Mouse (Mus musculus): ENCODE measurements around the gene Lif. TPM values are rescaled to one million over a fixed set of nuclear protein-coding genes. Genes with fewer than 3 reads are reported as not detected.

Gene Lif
- polyA plus RNA-seq (2015; fragmentation: Nextera tagmentation; extraction: Ambion mirVana), result 0.08 TPM in 2 replicates

DNA sequence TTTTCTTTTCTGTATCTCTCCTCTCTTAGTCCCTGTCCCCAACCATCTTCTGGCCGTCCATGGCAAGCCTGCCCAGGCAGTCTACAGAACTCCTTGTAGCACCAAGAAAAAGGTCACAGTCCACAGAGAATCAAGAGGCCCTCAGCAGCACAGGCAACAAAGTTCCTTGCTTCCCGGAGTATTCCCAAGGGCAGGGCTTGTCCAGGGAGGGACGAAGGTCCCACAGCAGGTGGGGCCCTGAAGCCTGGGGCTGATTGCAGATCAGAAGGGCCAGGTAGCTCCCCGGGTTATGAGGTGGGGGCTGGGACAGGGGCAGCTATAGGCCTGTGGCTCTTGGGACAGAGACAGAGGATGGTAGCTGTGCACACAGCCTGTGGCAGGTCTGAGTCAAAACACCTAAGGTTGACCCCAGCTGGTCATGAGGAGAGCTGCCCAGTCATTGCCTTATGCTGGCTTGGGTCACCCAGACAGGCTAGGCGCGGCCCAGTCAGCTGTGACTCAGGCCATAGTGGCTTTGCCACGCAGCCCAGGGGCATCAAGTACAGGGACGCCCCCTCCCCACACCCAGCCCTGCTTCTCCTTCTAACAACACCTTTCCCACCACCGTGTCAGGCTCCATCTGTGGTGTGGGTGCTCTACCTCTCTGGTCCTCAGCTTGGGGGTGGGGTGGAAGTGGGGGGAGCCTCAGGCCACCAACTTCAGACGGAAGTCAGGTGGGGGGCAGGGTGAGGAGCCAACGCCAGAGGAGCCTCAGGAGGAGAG is at the start of gene Lif:
Lif (plus strand) TSS at position 712 of the 762 bp plus-strand sequence.
- no peak within 1 kb of the TSS for H3K4me3 ChIP-seq
- H3K4me1 ChIP-seq, result peaks cover 24% of the 10 kb centered on the region
- no peak within 1 kb of the TSS for H3K27ac ChIP-seq
- H3K4me2 ChIP-seq (replicated peaks), result no peak within 1 kb of the TSS
- H3K9me3 ChIP-seq, result no peaks in the 10 kb centered on the region
- 0 out of 2 replicates have a peak within 1 kb of the TSS, but pooled peaks have one; percentile 4 for H3K9ac ChIP-seq
- no peak for ATAC-seq (ENCODE audit: low FRiP score, low read depth)
- no peaks in the 10 kb centered on the region for H3K36me3 ChIP-seq
- WGBS, result 60% methylated on average over 11 of the region's 11 CpGs
- no peaks in the 10 kb centered on the region for H3K27me3 ChIP-seq

DNA sequence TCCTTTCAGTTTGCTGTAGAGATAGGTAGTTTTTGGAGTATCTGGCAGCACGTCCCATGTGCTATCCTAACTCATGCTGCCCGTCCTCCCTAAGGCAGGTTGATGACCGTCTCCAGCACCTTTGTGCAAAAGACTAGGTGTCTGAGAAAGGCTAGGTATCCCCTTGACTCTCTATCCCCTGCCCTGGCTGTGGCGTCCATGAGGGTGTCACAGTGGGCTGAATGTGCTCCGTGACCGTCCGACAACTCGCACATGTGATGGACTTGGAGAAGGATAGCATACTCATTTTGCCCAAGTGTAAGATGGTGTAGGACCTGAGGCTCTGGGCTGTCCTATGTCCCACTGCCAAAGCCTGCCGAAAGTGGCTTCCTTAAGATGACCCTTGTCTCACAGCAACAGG is 49.7 kb upstream of the Lif start:
- 0 out of 2 replicates have a peak, but pooled peaks cover 4% of the 10 kb centered on the region for H3K4me1 ChIP-seq
- H3K9me3 ChIP-seq, result no peaks in the 10 kb centered on the region
- 93% methylated on average over 9 of the region's 9 CpGs for WGBS
- H3K36me3 ChIP-seq, result peaks cover 67% of the 10 kb centered on the region
- ATAC-seq (ENCODE audit: low FRiP score, low read depth), result no peak
- H3K4me2 ChIP-seq (replicated peaks), result no peak overlapping the region
- no peak overlapping the region for H3K27ac ChIP-seq
- no peak overlapping the region for H3K4me3 ChIP-seq
- no peaks in the 10 kb centered on the region for H3K27me3 ChIP-seq
- no peak overlapping the region for H3K9ac ChIP-seq

DNA sequence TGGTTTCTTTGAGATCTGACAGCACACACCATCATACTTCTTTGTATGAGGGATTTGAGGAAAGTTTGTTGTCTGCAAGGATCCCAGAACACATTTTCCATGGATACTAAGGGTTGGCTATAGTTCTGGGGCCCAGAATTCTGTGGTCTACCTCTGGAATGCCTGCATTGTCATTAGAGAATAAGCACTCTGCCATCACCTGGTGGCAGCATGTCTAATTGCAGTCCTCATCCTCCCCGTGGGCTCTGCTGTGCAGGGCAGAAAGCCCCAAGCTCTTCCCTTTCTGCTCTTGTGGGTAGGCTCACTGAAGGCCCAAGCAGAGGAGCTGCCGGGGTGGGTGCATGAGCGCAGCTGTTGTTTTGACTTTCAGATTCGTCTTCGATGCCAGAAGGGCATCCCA is 47.8 kb upstream of the Lif start:
- Histone ChIP-seq H3K9ac (no peak overlapping the region), H3K4me2 (replicated peaks) (no peak overlapping the region), H3K4me1 (no peaks in the 10 kb centered on the region), H3K4me3 (no peak overlapping the region), H3K9me3 (no peaks in the 10 kb centered on the region), H3K27me3 (no peaks in the 10 kb centered on the region), H3K36me3 (peaks cover 86% of the 10 kb centered on the region), H3K27ac (no peak overlapping the region)
- ATAC-seq (ENCODE audit: low FRiP score, low read depth), result no peak
- 79% methylated on average over 5 of the region's 5 CpGs for WGBS

DNA sequence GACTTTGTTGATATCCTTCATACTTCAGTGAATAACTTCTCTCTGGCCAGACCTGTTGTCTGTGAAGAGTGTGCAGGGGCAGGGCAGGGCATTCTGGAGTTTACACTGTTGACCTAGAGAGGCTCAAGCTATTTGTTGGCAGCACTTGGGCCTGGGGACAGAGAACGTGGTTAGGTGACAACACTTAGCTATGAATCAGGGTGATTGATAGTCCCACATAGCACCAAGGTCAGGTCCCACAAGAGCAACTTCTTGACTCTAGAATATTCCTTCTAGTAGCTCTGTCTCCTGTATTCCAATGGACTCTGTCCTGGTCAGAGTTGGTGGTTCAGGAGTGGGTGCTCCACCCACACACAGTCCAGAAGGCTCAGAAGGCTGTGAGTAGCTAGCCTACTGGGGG is 46.6 kb upstream of the Lif start:
- Histone ChIP-seq H3K9me3 (no peaks in the 10 kb centered on the region), H3K36me3 (peaks cover 94% of the 10 kb centered on the region), H3K4me2 (replicated peaks) (no peak overlapping the region), H3K4me3 (no peak overlapping the region), H3K9ac (no peak overlapping the region), H3K27ac (no peak overlapping the region), H3K27me3 (no peaks in the 10 kb centered on the region), H3K4me1 (no peaks in the 10 kb centered on the region)
- no peak for ATAC-seq (ENCODE audit: low FRiP score, low read depth)
- WGBS, result 68% methylated on average over 1 of the region's 1 CpGs

DNA sequence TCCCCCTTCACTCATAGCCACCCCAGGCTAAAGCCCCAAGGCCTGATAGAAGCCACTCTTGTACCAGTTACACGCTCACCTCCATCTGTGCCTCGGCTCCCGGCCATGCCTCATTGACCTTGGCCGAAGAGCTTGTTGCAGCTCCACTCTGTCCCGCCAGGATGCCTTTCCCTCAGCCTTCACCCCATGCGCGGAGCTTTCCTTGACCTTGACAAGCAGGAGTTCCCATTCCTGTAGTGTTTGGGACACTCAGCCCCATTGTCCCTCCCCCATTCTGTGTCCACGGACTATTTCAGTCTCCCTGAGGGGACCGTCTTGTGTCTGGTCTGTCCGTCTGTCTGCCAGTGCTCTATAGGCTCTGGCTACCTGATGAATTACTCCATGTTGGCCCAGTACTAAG is 44.2 kb upstream of the Lif start:
- H3K4me1 ChIP-seq, result peaks cover under 1% of the 10 kb centered on the region; the same call in 1 of the 2 replicates
- 92% methylated on average over 10 of the region's 10 CpGs for WGBS
- peaks cover 84% of the 10 kb centered on the region for H3K36me3 ChIP-seq
- ATAC-seq (ENCODE audit: low FRiP score, low read depth), result no peak
- H3K27me3 ChIP-seq, result 0 out of 2 replicates have a peak, but pooled peaks cover 7% of the 10 kb centered on the region
- no peaks in the 10 kb centered on the region for H3K9me3 ChIP-seq
- no peak overlapping the region for H3K9ac ChIP-seq
- no peak overlapping the region for H3K27ac ChIP-seq
- H3K4me2 ChIP-seq (replicated peaks), result no peak overlapping the region
- no peak overlapping the region for H3K4me3 ChIP-seq

DNA sequence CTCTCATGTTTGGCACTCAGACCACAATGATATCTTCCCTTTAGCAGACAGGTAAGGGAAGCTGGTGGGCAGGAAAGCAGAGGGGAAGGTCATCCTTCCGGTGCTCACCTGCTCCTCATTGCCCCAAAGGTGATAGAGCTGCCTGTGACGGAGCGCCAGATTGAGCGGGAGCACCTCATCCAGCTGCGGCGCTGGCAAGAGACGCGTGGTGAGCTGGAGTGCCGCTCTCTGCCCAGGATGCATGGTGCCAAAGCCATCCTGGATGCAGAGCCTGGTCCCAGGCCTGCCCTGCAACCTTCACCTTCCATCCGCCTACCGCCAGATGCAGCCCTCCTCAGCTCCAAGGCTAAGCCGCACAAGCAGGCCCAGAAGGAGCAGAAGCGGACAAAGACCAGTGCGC is 42.8 kb upstream of the Lif start:
- Histone ChIP-seq H3K27ac (no peak overlapping the region), H3K27me3 (peaks cover 19% of the 10 kb centered on the region), H3K9ac (no peak overlapping the region), H3K4me1 (peaks cover 15% of the 10 kb centered on the region), H3K36me3 (peaks cover 71% of the 10 kb centered on the region), H3K9me3 (no peaks in the 10 kb centered on the region), H3K4me2 (replicated peaks) (no peak overlapping the region), H3K4me3 (no peak overlapping the region)
- ATAC-seq (ENCODE audit: low FRiP score, low read depth), result no peak
- 94% methylated on average over 14 of the region's 14 CpGs for WGBS

DNA sequence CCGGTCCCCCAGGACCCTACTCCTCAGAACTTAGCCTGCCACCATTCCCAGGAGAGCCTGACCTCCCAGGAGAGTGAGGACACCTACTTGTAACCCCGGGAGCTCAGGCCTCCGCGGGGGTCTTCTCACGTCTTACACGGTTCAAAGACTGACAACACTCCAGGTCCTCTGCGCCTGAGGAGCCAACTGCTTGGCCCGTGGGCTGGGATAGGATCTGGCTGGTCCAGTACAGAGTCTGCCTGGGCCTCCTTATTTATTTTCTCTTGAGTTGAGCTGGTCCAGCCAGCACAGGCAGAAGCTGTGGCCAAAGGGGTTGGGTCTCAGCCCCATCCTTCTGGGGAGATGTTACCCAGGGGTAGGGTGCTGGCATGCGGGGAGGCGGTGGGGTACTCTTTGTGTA is 42.3 kb upstream of the Lif start:
- 78% methylated on average over 10 of the region's 10 CpGs for WGBS
- Histone ChIP-seq H3K27ac (no peak overlapping the region), H3K36me3 (peaks cover 66% of the 10 kb centered on the region), H3K4me2 (replicated peaks) (no peak overlapping the region), H3K9ac (no peak overlapping the region), H3K9me3 (no peaks in the 10 kb centered on the region), H3K4me1 (peaks cover 15% of the 10 kb centered on the region), H3K27me3 (peaks cover 23% of the 10 kb centered on the region), H3K4me3 (no peak overlapping the region)
- no peak for ATAC-seq (ENCODE audit: low FRiP score, low read depth)

DNA sequence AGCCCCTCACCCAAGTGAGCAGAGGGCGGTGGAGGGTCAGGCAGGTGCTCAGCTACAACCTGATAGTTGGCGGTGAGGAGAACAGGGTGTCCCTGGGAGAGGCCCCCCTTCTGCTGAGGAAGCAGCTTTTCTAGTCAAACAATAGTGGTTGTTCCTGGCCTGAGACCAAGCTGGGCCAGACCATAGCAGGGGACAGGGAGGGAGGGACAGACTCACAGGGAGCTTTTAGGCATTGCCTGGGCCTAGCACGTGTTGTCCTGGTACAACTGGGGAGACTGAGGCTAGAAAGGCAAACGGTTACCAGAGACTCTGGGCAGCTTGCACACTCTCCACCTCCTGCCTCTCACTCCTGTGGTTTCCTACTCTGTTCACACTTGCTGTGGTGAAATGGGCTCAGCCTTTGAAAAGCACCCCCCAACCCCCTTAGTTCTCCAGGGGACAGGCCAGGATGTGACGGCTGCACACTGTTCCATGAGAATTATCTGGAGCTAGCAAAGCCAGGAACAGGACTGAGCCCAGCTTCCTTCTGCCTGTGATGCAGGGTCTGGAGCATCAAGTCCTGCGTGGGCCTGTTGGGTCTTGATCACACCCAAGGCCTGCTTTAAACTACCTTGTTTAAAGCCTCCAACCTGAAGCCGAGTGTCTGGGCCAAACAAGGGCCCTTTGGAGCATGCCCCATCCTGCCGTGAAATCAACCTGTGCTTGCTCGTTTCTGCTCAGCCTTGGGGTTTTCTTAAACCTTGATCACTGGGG is 40.9 kb upstream of the Lif start:
- H3K27ac ChIP-seq, result peak overlapping the region; percentile 2; the same call in 1 of the 2 replicates
- peaks cover 27% of the 10 kb centered on the region for H3K27me3 ChIP-seq
- no peak overlapping the region for H3K9ac ChIP-seq
- 74% methylated on average over 9 of the region's 9 CpGs for WGBS
- H3K4me1 ChIP-seq, result peaks cover 15% of the 10 kb centered on the region
- no peak overlapping the region for H3K4me2 ChIP-seq (replicated peaks)
- peaks cover 56% of the 10 kb centered on the region for H3K36me3 ChIP-seq
- H3K4me3 ChIP-seq, result no peak overlapping the region
- H3K9me3 ChIP-seq, result no peaks in the 10 kb centered on the region
- ATAC-seq (ENCODE audit: low FRiP score, low read depth), result no peak

DNA sequence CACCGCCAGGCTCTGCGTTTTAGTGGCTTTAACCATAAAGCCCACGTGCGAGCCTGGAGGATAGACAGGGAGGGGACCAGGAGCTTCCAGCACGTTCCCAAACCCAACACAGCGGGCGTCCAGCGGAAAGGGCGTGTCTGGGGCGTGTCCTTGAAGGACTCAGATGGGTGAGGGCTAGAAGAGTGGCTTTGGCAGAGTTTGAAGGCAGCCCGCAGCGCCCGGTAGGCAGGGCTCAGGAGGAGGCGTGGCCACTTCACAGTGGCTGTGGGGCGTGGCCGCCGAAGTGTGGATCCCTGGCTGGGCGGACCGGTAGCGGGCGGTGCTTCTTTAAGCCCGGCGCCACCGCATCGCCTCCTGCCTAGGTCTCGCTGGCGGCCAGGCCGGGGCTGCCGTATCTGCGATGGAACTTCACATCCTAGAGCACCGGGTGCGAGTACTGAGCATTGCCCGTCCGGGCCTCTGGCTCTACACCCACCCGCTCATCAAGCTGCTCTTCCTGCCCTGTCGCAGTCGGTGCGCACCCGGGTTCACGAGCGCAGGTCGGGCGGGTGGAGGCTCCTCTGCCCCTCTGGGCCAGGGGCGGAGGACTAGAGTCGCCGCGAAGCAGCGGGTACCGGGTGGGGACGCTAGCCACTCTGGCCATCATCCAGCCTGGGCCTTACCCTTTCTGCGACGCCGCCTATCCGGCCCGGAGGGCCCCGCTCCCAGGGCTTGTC is 39.3 kb upstream of the Lif start, which contains the start of gene Castor1:
Castor1 (plus strand) TSS at position 312 of the 716 bp plus-strand sequence.
- peaks cover 15% of the 10 kb centered on the region for H3K4me1 ChIP-seq

DNA sequence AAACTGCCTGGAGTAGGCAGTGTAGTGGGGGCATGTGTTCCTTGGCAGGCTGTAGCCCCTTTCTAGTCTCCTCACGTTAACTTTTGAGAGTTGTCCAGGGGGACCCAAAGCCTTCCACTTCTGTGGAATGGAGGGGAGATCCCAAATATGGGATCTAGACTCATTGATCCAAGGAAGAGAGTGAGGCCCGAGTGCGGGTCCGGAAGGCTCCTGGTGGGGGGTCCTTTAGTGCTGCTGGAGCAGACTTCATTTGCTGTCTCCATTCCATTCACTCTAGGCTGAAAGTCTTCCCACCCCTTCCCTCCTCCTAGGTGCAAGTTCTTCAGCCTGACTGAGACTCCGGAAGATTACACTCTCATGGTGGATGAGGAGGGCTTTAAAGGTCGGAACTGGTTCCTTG is 38.7 kb upstream of the Lif start:
- H3K4me3 ChIP-seq, result peak overlapping the region; percentile 54
- no peaks in the 10 kb centered on the region for H3K9me3 ChIP-seq
- H3K36me3 ChIP-seq, result peaks cover 34% of the 10 kb centered on the region
- H3K27me3 ChIP-seq, result peaks cover 27% of the 10 kb centered on the region
- ATAC-seq (ENCODE audit: low FRiP score, low read depth), result no peak
- H3K9ac ChIP-seq, result peak overlapping the region; percentile 69
- peak overlapping the region; percentile 91 for H3K4me2 ChIP-seq (replicated peaks)
- H3K4me1 ChIP-seq, result peaks cover 18% of the 10 kb centered on the region
- no peak overlapping the region for H3K27ac ChIP-seq
- WGBS, result 5% methylated on average over 6 of the region's 6 CpGs

More for the DNA sequence above, 39.3 kb upstream of the Lif start, which contains the start of gene Castor1:
- Histone ChIP-seq H3K36me3 (peaks cover 40% of the 10 kb centered on the region), H3K4me2 (replicated peaks) (peak within 1 kb of the TSS; percentile 91), H3K9me3 (no peaks in the 10 kb centered on the region), H3K9ac (peak within 1 kb of the TSS; percentile 69), H3K4me3 (peak within 1 kb of the TSS; percentile 54), H3K27me3 (peaks cover 27% of the 10 kb centered on the region), H3K27ac (no peak within 1 kb of the TSS)
- WGBS, result 1% methylated on average over 54 of the region's 56 CpGs
- peak; percentile 86 for ATAC-seq (ENCODE audit: low FRiP score, low read depth)

DNA sequence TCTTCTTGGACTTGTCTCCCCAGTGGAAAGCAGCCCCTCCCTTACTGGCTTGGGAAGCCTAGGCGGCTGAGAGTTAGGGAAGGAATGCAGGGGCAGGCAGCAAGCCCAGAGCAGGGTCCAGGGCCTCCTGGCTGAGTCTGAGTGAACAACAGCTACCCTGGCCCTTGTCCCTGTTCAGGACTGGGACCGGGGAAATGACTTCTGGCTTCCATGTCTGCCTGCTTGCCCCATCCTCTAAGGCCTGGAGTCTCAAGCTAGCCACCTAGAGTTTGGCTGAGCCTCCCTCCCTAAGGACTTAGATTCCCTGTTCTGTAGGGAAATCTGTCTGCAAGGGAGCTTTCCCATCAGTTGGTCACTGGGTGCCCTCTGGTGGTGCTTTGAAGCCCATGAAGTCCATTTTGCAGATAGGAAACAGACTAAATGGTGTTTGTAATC is 38.0 kb upstream of the Lif start:
- Histone ChIP-seq H3K4me2 (replicated peaks) (peak overlapping the region; percentile 91), H3K4me1 (peaks cover 21% of the 10 kb centered on the region), H3K27me3 (peaks cover 27% of the 10 kb centered on the region), H3K36me3 (peaks cover 27% of the 10 kb centered on the region), H3K9me3 (no peaks in the 10 kb centered on the region), H3K9ac (no peak overlapping the region), H3K4me3 (no peak overlapping the region), H3K27ac (no peak overlapping the region)
- no peak for ATAC-seq (ENCODE audit: low FRiP score, low read depth)
- WGBS, result 9% methylated on average over 2 of the region's 2 CpGs

DNA sequence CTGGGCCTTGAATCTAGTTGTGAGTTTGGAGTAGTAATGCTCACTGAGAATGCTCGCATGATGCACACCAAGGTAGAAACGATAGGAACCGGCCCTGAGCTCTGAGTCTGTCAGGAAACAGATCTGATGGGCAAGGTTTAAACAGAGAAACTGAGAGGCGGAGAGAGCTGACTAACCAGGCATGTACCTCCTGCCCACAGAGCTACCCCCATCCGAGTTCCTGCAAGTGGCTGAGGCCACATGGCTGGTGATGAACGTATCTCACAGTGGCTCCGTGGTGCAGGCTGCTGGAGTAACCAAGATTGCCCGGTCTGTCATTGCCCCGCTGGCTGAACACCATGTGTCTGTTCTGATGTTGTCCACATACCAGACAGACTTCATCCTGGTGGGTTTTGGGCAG is 37.4 kb upstream of the Lif start:
- ATAC-seq (ENCODE audit: low FRiP score, low read depth), result no peak
- WGBS, result 72% methylated on average over 9 of the region's 9 CpGs
- Histone ChIP-seq H3K4me1 (peaks cover 21% of the 10 kb centered on the region), H3K27me3 (peaks cover 27% of the 10 kb centered on the region), H3K4me3 (no peak overlapping the region), H3K9me3 (no peaks in the 10 kb centered on the region), H3K9ac (no peak overlapping the region), H3K36me3 (peaks cover 22% of the 10 kb centered on the region), H3K4me2 (replicated peaks) (no peak overlapping the region), H3K27ac (no peak overlapping the region)
